Mouse (Mus musculus): ENCODE data around the gene Apoc1.

DNA sequence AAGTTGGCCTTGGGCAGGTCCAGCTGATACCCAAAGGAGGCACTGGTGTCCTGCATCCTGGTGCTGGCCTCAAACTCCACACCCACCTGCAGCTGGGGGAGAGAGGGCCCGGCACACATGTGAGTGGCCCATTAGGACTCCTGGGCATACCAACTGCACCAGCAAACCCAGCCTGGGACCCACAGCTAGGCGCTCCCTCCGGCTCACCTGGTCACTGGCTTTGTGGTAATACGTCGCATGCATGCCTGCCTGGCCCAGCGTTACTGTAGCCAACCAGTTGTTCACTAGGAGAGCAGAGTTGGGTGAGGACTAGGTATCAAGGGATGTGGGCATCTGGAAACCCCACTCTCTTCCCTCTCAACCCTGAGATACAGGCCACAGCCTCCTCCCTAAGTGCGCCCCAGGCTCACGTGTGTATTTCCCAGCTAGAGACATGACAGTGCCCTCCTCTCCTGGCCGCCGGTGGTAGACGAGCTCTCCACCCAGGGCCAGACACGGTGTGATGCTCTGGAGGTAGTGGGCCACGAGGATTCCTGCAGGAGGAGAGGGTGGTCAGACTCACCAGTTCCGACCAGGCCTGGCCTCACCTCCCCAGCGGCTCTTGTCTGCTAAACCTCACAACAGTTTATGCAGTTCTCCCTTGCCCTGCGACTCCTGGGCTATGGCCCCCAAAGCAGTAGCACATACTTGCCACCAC is 10.5 kb upstream of the Apoc1 start:
- TF ChIP-seq CTCF (IDR thresholded peaks at IDR 0.05; ENCODE audit: low read depth, low read length): no peak
- no peak for TF ChIP-seq TAL1 (conservative IDR thresholded peaks at IDR 0.05; ENCODE audit: low read depth, low read length)
- no peak for TF ChIP-seq GATA1 (IDR thresholded peaks at IDR 0.05; ENCODE audit: borderline replicate concordance, low read length)
- TF ChIP-seq POLR2AphosphoS5 (IDR thresholded peaks at IDR 0.05; ENCODE audit: insufficient replicate concordance, low read depth, low read length): no peak

Measured in G1E (cell line).